Mouse (Mus musculus) brain, embryonic 14.5 days (tissue): ENCODE data around the gene Krtap3-1.

Experiments
- CTCF ChIP-seq: fragments of 200-500 bp; IDR thresholded peaks from 2 replicates; pipeline ENCODE4 v1.5.1; 2012; ENCODE audit warnings: inconsistent platforms, mild to moderate bottlenecking, moderate library complexity, borderline replicate concordance; ENCODE audit not compliant: insufficient read depth, insufficient read length; ENCODE audit errors: extremely low read depth
- POLR2A ChIP-seq: fragments of 200-500 bp; IDR thresholded peaks from 2 replicates; pipeline ENCODE4 v1.6.1; 2012; ENCODE audit warnings: mild to moderate bottlenecking, inconsistent platforms, borderline replicate concordance; ENCODE audit not compliant: poor library complexity, insufficient read depth, insufficient read length, severe bottlenecking; ENCODE audit errors: extremely low read depth

GRCm38 (mm10) chr11:99574106-99574505 lies 7.7 kb upstream of the Krtap3-1 start:
- no peak for TF ChIP-seq POLR2A
- peak; percentile 92 for TF ChIP-seq CTCF
